Mouse (Mus musculus) intestine, postnatal 0 days (tissue): ENCODE results near the gene Fhdc1. TPM values are rescaled to one million over a fixed set of nuclear protein-coding genes. Genes with fewer than 3 reads are reported as not detected.

Experiments
- ATAC-seq: fragments of 200-750 bp; cut with Nextera tagmentation; 2 replicates; pipeline ENCODE4 v1.8.0; 2017; ENCODE audit warnings: mild to moderate bottlenecking, moderate TSS enrichment, moderate library complexity
- H3K27ac ChIP-seq: fragments of 300-500 bp; sonication (generic); 2 replicates; pipeline ENCODE4 v1.5.1; 2014; ENCODE audit warnings: mild to moderate bottlenecking, low read depth, low read length, moderate library complexity
- H3K27me3 ChIP-seq: fragments of 300-500 bp; sonication (generic); replicated peaks from 2 replicates; pipeline ENCODE4 v1.6.1; 2014; ENCODE audit warnings: low read length, mixed read lengths; ENCODE audit not compliant: control insufficient read depth, insufficient read depth
- H3K36me3 ChIP-seq: fragments of 300-500 bp; sonication (generic); 2 replicates; pipeline ENCODE4 v1.6.1; 2014; ENCODE audit warnings: mild to moderate bottlenecking, moderate library complexity; ENCODE audit not compliant: control insufficient read depth, insufficient read depth
- H3K4me1 ChIP-seq: fragments of 300-500 bp; sonication (generic); replicated peaks from 2 replicates; pipeline ENCODE4 v1.6.1; 2014; ENCODE audit warnings: antibody characterized with exemption, low read length, mixed read lengths; ENCODE audit not compliant: control insufficient read depth, insufficient read depth
- H3K4me2 ChIP-seq: fragments of 300-500 bp; sonication (generic); replicated peaks from 2 replicates; pipeline ENCODE4 v1.6.1; 2014; ENCODE audit warnings: low read depth, mild to moderate bottlenecking, moderate library complexity
- H3K4me3 ChIP-seq: fragments of 300-500 bp; sonication (generic); 2 replicates; pipeline ENCODE4 v1.5.1; 2014; ENCODE audit warnings: low read depth, low read length
- H3K9ac ChIP-seq: fragments of 300-500 bp; sonication (generic); 2 replicates; pipeline ENCODE4 v1.6.1; 2014; ENCODE audit warnings: mild to moderate bottlenecking, low read depth, low read length
- H3K9me3 ChIP-seq: fragments of 300-500 bp; sonication (generic); 2 replicates; pipeline ENCODE4 v1.6.1; 2016; ENCODE audit warnings: mixed run types; ENCODE audit not compliant: control insufficient read depth
- CTCF ChIP-seq: sonication (generic); IDR thresholded peaks from 2 replicates; pipeline ENCODE4 v1.5.1; 2016; ENCODE audit warnings: low read depth, mild to moderate bottlenecking, control low read depth, antibody characterized with exemption, moderate library complexity
- WGBS: fragments of 180-500 bp; shearing (Covaris S2); extraction: QIAGEN DNeasy Blood & Tissue Kit; methylation state at CpG from one replicate; pipeline ENCODE4 v1.1.7; 2014; 5-methylcytosine and 5-hydroxymethylcytosine counted together
- polyA plus RNA-seq: library from polyadenylated mRNA; unstranded; fragments of >200 nt; fragmentation: Nextera tagmentation; extraction: Ambion mirVana; gene quantifications from 2 replicates; pipeline ENCODE4 v1.2.1, GENCODE M21; 2015

The Fhdc1 gene
- polyA plus RNA-seq, 1 experiment from 2014 or later, result 9.8 TPM

GRCm38 (mm10) chr3:84460499-84460898, 19.7 kb downstream of the Fhdc1 start:
- Histone ChIP-seq H3K27me3 (no peaks in the 10 kb centered on the region), H3K4me3 (no peak overlapping the region), H3K4me1 (peaks cover 5% of the 10 kb centered on the region), H3K27ac (peak overlapping the region; percentile 79), H3K36me3 (peaks cover 14% of the 10 kb centered on the region; the same call in 1 of the 2 replicates), H3K9me3 (no peaks in the 10 kb centered on the region), H3K4me2 (peak overlapping the region; percentile 21), H3K9ac (no peak overlapping the region)
- WGBS, result 25% methylated on average over 3 of the region's 3 CpGs
- peak; percentile 29 for ATAC-seq
- no peak for TF ChIP-seq CTCF

GRCm38 (mm10) chr3:84455733-84456417, 24.4 kb downstream of the Fhdc1 start:
- H3K9me3 ChIP-seq, result no peaks in the 10 kb centered on the region
- peaks cover 32% of the 10 kb centered on the region for H3K36me3 ChIP-seq
- no peaks in the 10 kb centered on the region for H3K27me3 ChIP-seq
- H3K4me1 ChIP-seq, result peaks cover 5% of the 10 kb centered on the region
- no peak for TF ChIP-seq CTCF
- H3K4me2 ChIP-seq, result no peak overlapping the region
- no peak for ATAC-seq
- no peak overlapping the region for H3K27ac ChIP-seq
- 47% methylated on average over 12 of the region's 12 CpGs for whole genome bisulfite sequencing
- no peak overlapping the region for H3K4me3 ChIP-seq
- no peak overlapping the region for H3K9ac ChIP-seq

- Histone ChIP-seq H3K4me2 (no peak overlapping the region), H3K9ac (no peak overlapping the region), H3K36me3 (peaks cover 46% of the 10 kb centered on the region), H3K27me3 (no peaks in the 10 kb centered on the region), H3K4me1 (no peaks in the 10 kb centered on the region), H3K4me3 (no peak overlapping the region), H3K27ac (no peak overlapping the region), H3K9me3 (no peaks in the 10 kb centered on the region)
- no peak for ATAC-seq
- 66% methylated on average over 3 of the region's 3 CpGs for WGBS
- no peak for TF ChIP-seq CTCF
These were observed 29.6 kb downstream of the Fhdc1 start for GRCm38 (mm10) chr3:84450651-84451050.

GRCm38 (mm10) chr3:84449015-84449414, 31.2 kb downstream of the Fhdc1 start:
- no peak for TF ChIP-seq CTCF
- 84% methylated on average over 9 of the region's 9 CpGs for WGBS
- Histone ChIP-seq H3K36me3 (peaks cover 53% of the 10 kb centered on the region), H3K4me1 (no peaks in the 10 kb centered on the region), H3K27ac (no peak overlapping the region), H3K27me3 (no peaks in the 10 kb centered on the region), H3K9me3 (no peaks in the 10 kb centered on the region), H3K9ac (no peak overlapping the region), H3K4me2 (no peak overlapping the region), H3K4me3 (no peak overlapping the region)
- ATAC-seq, result no peak

- no peak overlapping the region for H3K27ac ChIP-seq
- H3K4me3 ChIP-seq, result no peak overlapping the region
- ATAC-seq, result no peak
- WGBS, result 85% methylated on average over 5 of the region's 5 CpGs
- H3K4me2 ChIP-seq, result no peak overlapping the region
- no peaks in the 10 kb centered on the region for H3K27me3 ChIP-seq
- no peak overlapping the region for H3K9ac ChIP-seq
- no peaks in the 10 kb centered on the region for H3K9me3 ChIP-seq
- no peak for TF ChIP-seq CTCF
- H3K4me1 ChIP-seq, result no peaks in the 10 kb centered on the region
- peaks cover 49% of the 10 kb centered on the region for H3K36me3 ChIP-seq
These were observed 32.4 kb downstream of the Fhdc1 start for GRCm38 (mm10) chr3:84447803-84448202.

- no peak for ATAC-seq
- Histone ChIP-seq H3K27me3 (no peaks in the 10 kb centered on the region), H3K4me1 (no peaks in the 10 kb centered on the region), H3K36me3 (peaks cover 41% of the 10 kb centered on the region), H3K27ac (no peak overlapping the region), H3K9me3 (no peaks in the 10 kb centered on the region), H3K9ac (no peak overlapping the region), H3K4me3 (no peak overlapping the region), H3K4me2 (no peak overlapping the region)
- no peak for TF ChIP-seq CTCF
- WGBS, result 76% methylated on average over 9 of the region's 9 CpGs
These were observed 34.4 kb downstream of the Fhdc1 start for GRCm38 (mm10) chr3:84445838-84446237.
